Mouse (Mus musculus): ENCODE measurements around the gene Cep19. TPM values are rescaled to one million over a fixed set of nuclear protein-coding genes. Genes with fewer than 3 reads are reported as not detected.
"Not testable (repeated sequence)": the region's sequence is repeated elsewhere in the genome, so short reads cannot be mapped to it uniquely, and the experiment has no call there.

Gene Cep19
- polyA plus RNA-seq, 1 experiment = 18.9 TPM

GRCm38 (mm10) chr16:32078991-32079511 lies 20.5 kb upstream of the Cep19 start, which contains the start of gene Pak2:
Gene Pak2, minus strand, starts transcription at chr16:32079342.
- peak within 1 kb of the TSS; percentile 86 for H3K27ac ChIP-seq (ENCODE audit: insufficient read depth, low read depth, low read length)

DNA sequence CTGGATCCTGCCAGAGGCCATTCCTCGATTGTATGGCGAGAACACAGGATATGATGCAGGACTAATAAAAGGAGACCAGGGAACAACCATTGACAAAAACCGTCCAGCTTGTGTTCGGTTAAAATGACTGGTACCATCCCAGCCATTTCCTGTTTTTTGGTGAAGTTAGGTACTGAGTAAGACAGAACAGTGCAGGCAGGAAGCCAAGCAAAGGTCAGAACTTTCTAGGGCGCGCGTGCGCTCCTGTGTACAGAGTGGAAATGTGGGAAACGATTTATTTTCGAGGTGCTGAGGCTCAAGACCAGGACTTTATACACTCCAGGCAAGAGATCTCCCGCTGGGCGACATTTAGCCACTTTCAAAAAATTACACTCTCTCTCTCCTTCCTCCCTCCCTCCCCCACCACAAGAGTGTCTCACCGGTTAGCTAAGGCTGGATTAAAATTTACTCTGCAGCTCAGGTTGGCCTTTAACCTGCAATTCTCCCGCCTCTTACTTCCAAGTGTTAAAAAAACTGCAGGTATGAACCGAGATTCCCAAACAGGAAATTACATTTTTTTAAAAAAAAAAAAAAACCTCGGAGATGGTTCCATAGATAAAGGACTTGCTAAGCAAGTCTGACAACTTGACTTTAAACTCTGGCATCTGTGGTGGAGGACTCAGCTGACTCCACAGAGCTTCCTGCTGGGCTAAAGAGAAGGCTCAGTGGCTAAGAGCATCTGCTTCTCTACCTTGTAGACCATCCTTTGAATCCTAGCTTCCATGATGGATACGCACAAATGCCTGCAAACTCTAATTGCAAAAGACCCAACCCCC lies 11.8 kb upstream of the Cep19 start:
- Histone ChIP-seq H3K36me3 (ENCODE audit: control insufficient read depth, insufficient read depth, low read length) (peaks cover 3% of the 10 kb centered on the region), H3K4me3 (ENCODE audit: insufficient read depth, low read depth, low read length) (no peak overlapping the region), H3K27me3 (replicated peaks; ENCODE audit: control insufficient read depth, insufficient read depth, low read length) (no peaks in the 10 kb centered on the region), H3K4me1 (ENCODE audit: control insufficient read depth, insufficient read depth, low read length) (peaks cover 2% of the 10 kb centered on the region; the same call in 1 of the 2 replicates), H3K27ac (ENCODE audit: insufficient read depth, low read depth, low read length) (peak overlapping the region; percentile 59)
- WGBS = 23% methylated on average over 17 of the region's 17 CpGs
- TF ChIP-seq CTCF (conservative IDR thresholded peaks at IDR 0.05; ENCODE audit: insufficient read depth, insufficient read length, low read depth, low read length) = no peak
- no peak for TF ChIP-seq POLR2A (IDR thresholded peaks at IDR 0.05; ENCODE audit: low read depth, low read length)
- DNase-seq = peak; percentile 89

More at GRCm38 (mm10) chr16:32078991-32079511, 20.5 kb upstream of the Cep19 start, which contains the start of gene Pak2:
- no peaks in the 10 kb centered on the region for H3K27me3 ChIP-seq (replicated peaks; ENCODE audit: control insufficient read depth, insufficient read depth, low read length)
- H3K36me3 ChIP-seq (ENCODE audit: control insufficient read depth, insufficient read depth, low read length) = peaks cover 2% of the 10 kb centered on the region; the same call in 1 of the 2 replicates
- peaks cover 25% of the 10 kb centered on the region; the same call in 1 of the 2 replicates for H3K4me1 ChIP-seq (ENCODE audit: control insufficient read depth, insufficient read depth, low read length)
- H3K4me3 ChIP-seq (ENCODE audit: insufficient read depth, low read depth, low read length) = peak within 1 kb of the TSS; percentile 88
- peak; percentile 94 for DNase-seq
- under 1% methylated on average over 57 of the region's 60 CpGs for WGBS
- TF ChIP-seq POLR2A (IDR thresholded peaks at IDR 0.05; ENCODE audit: low read depth, low read length) = peak; percentile 79
- no peak for TF ChIP-seq CTCF (conservative IDR thresholded peaks at IDR 0.05; ENCODE audit: insufficient read depth, insufficient read length, low read depth, low read length)

DNA sequence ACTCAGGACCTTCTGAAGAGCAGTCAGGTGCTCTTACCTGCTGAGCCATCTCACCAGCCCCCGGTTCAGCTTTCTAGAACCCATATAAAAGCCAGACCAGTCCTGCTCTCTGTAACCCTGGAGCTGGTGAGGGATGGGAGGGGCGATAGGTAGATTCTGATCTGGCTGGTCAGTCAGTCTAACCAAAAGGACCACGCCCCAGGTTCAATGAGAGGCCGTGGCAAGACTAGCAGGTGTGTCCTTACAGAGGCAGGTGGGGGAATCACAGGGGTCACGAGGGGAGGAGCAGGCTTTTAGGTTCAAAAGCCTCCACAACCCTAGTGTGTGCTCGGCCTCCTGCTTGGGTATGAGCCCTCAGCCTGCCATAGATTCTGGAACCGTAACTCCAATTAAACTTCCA lies 8.1 kb upstream of the Cep19 start:
- 95% methylated on average over 7 of the region's 7 CpGs for WGBS
- Histone ChIP-seq H3K4me3 (ENCODE audit: insufficient read depth, low read depth, low read length) (no peak overlapping the region), H3K27me3 (replicated peaks; ENCODE audit: control insufficient read depth, insufficient read depth, low read length) (no peaks in the 10 kb centered on the region), H3K27ac (ENCODE audit: insufficient read depth, low read depth, low read length) (no peak overlapping the region), H3K4me1 (ENCODE audit: control insufficient read depth, insufficient read depth, low read length) (peaks cover 2% of the 10 kb centered on the region; the same call in 1 of the 2 replicates), H3K36me3 (ENCODE audit: control insufficient read depth, insufficient read depth, low read length) (no peaks in the 10 kb centered on the region; the same call in 1 of the 2 replicates)
- DNase-seq = no peak
- TF ChIP-seq POLR2A (IDR thresholded peaks at IDR 0.05; ENCODE audit: low read depth, low read length) (no peak), CTCF (conservative IDR thresholded peaks at IDR 0.05; ENCODE audit: insufficient read depth, insufficient read length, low read depth, low read length) (no peak)

- H3K36me3 ChIP-seq (ENCODE audit: control insufficient read depth, insufficient read depth, low read length); H3K4me3 ChIP-seq (ENCODE audit: insufficient read depth, low read depth, low read length); H3K27me3 ChIP-seq (replicated peaks; ENCODE audit: control insufficient read depth, insufficient read depth, low read length); DNase-seq; H3K27ac ChIP-seq (ENCODE audit: insufficient read depth, low read depth, low read length); H3K4me1 ChIP-seq (ENCODE audit: control insufficient read depth, insufficient read depth, low read length): not testable (repeated sequence)
- WGBS = 91% methylated on average over 2 of the region's 2 CpGs
Observed at GRCm38 (mm10) chr16:32097757-32098156, 1.8 kb upstream of the Cep19 start.

DNA sequence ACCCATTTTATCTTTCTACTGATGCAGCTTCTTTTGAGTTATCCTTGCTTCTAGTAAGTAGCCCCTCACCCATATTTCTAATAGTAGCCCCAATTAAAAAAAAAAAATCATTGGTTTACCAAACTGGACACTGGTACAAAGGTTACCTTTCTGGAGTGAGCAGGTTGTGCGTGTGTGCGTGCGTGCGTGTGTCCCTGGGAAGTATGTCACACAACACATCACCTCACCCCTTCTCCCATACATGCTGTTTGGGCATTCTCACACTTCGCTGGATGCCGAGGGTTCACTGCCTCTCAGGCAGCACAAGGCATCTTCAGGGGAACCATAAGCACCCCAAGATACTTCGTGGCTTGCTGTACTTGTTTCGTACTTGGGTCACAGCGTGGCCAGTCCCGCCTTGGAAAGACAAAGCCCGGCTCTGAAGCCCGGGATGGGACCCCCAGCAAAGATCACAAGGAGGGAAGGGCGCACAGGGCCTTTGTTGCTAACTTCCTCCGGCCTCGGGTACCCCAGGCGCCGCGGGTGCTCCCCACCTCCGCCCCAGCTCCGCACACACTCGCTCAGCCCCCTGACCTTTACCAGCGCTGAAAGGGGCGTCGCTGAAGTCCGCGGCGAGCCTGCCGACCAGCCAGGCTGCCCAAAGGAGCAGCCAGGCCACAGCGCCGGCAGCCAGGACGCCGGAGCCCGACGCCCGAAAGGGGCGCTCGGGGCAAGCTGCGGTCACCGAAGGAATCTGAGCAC lies 533 bp upstream of the Cep19 start:
- Histone ChIP-seq H3K4me3 (ENCODE audit: insufficient read depth, low read depth, low read length) (peak overlapping the region; percentile 66), H3K36me3 (ENCODE audit: control insufficient read depth, insufficient read depth, low read length) (no peaks in the 10 kb centered on the region), H3K27ac (ENCODE audit: insufficient read depth, low read depth, low read length) (peak overlapping the region; percentile 76), H3K4me1 (ENCODE audit: control insufficient read depth, insufficient read depth, low read length) (peaks cover 4% of the 10 kb centered on the region; the same call in 1 of the 2 replicates), H3K27me3 (replicated peaks; ENCODE audit: control insufficient read depth, insufficient read depth, low read length) (no peaks in the 10 kb centered on the region)
- DNase-seq = peak; percentile 24
- WGBS = under 1% methylated on average over 39 of the region's 39 CpGs
- TF ChIP-seq POLR2A (IDR thresholded peaks at IDR 0.05; ENCODE audit: low read depth, low read length) (no peak), CTCF (conservative IDR thresholded peaks at IDR 0.05; ENCODE audit: insufficient read depth, insufficient read length, low read depth, low read length) (no peak)

DNA sequence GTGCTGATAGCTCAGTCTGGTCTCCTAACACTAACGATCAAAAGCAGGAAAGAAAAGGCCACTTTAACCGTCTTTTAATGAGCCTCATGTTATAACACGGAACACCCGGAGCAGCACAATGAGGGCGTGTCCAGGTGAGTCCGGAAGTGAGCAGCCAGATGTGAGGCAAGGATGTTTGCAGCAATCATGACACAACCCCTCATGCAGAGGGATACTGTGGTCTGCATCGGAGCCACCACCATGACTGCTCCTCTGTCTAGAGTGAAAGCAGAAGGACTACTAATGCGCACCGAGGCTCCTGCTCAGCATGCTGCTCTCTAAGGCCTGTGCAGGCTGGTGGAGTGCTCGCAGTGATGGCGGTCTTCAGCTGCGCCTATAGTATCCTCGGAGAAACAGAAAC lies 2.7 kb downstream of the Cep19 start:
- H3K27ac ChIP-seq (ENCODE audit: insufficient read depth, low read depth, low read length) = no peak overlapping the region
- no peak overlapping the region for H3K4me3 ChIP-seq (ENCODE audit: insufficient read depth, low read depth, low read length)
- no peak for DNase-seq
- WGBS = 89% methylated on average over 13 of the region's 13 CpGs
- no peaks in the 10 kb centered on the region for H3K27me3 ChIP-seq (replicated peaks; ENCODE audit: control insufficient read depth, insufficient read depth, low read length)
- peaks cover 2% of the 10 kb centered on the region for H3K36me3 ChIP-seq (ENCODE audit: control insufficient read depth, insufficient read depth, low read length)
- peaks cover 4% of the 10 kb centered on the region; the same call in 1 of the 2 replicates for H3K4me1 ChIP-seq (ENCODE audit: control insufficient read depth, insufficient read depth, low read length)
- TF ChIP-seq CTCF (conservative IDR thresholded peaks at IDR 0.05; ENCODE audit: insufficient read depth, insufficient read length, low read depth, low read length) (no peak), POLR2A (IDR thresholded peaks at IDR 0.05; ENCODE audit: low read depth, low read length) (no peak)

- no peak overlapping the region for H3K4me3 ChIP-seq (ENCODE audit: insufficient read depth, low read depth, low read length)
- DNase-seq = no peak
- 100% methylated on average over 1 of the region's 1 CpGs for WGBS
- H3K27me3 ChIP-seq (replicated peaks; ENCODE audit: control insufficient read depth, insufficient read depth, low read length) = no peaks in the 10 kb centered on the region
- TF ChIP-seq CTCF (conservative IDR thresholded peaks at IDR 0.05; ENCODE audit: insufficient read depth, insufficient read length, low read depth, low read length) = peak; percentile 23; the same call in 1 of the 2 replicates
- no peak for TF ChIP-seq POLR2A (IDR thresholded peaks at IDR 0.05; ENCODE audit: low read depth, low read length)
- peaks cover 2% of the 10 kb centered on the region for H3K36me3 ChIP-seq (ENCODE audit: control insufficient read depth, insufficient read depth, low read length)
- no peak overlapping the region for H3K27ac ChIP-seq (ENCODE audit: insufficient read depth, low read depth, low read length)
- no peaks in the 10 kb centered on the region for H3K4me1 ChIP-seq (ENCODE audit: control insufficient read depth, insufficient read depth, low read length)
Observed at GRCm38 (mm10) chr16:32105698-32106097, 6.1 kb downstream of the Cep19 start.

All from kidney, adult 2 months (tissue).